Mouse (Mus musculus): ENCODE measurements around the gene Lmo7. TPM values are rescaled to one million over a fixed set of nuclear protein-coding genes. Genes with fewer than 3 reads are reported as not detected.

The Lmo7 gene
- 10 to 100 TPM in 1 of 2 experiments, under 1 TPM in 1; 0.37 to 18.7 TPM for polyA plus RNA-seq (2012; fragmentation: generic; extraction: Trizol)

DNA sequence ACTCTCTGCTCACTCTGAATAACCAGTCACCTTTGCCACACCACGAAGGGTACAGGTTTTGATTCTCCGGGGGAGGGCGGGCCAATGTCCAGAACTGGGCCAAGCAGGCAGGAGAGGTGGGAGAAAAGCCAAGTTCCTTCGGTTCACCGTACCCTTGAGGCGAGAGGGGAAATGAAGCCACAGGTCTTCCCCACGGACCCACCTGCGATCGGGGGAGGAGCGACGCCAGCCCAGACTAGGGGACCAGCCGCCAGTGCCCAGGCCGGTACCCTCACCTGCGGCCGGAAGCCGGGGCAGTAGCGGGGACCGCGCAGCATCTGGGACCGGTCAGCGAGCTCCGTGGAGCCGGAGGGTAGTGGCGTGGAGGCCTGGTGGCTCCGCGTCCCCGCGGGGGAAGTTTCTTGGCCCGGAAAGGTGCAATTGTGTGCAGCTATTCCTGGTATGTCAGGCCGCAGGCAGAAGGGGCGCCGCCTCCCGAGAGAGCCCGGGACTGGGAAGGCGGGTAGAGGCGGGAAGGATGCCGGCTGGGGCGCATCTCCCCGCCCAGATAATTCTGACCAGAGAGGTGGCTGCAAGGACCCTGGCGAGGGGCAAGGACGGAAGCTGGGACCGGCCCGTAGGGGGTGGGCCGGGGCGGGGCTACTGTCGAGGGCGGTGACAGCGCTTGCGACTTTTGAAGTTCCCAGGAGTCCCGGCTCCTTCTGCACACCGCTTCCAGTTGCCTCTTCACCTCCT, at the start of gene Lmo7, which contains the start of gene Gm9922:
TSS of gene Lmo7 (plus strand) at position 721 of the 735 bp plus-strand sequence.
TSS of gene Gm9922 (minus strand) at position 578 of the 735 bp plus-strand sequence.

Other genes with a start within 250 kb of the Lmo7 start
- gene Tbc1d4, start 120.8 kb upstream of the Lmo7 start, polyA plus RNA-seq (2012; fragmentation: generic; extraction: Trizol) = 1 to 10 TPM in 1 of 2 experiments, under 1 TPM in 1; 0.69 to 6.2 TPM
- gene Commd6, start 89.3 kb upstream of the Lmo7 start, polyA plus RNA-seq (2012; fragmentation: generic; extraction: Trizol) = 10 to 100 TPM; 12.6 to 37.5 TPM
- 10 to 100 TPM in 1 of 2 experiments, 1 to 10 TPM in 1; 5.4 to 15.3 TPM for gene Uchl3, start 76.0 kb upstream of the Lmo7 start, polyA plus RNA-seq (2012; fragmentation: generic; extraction: Trizol)
- gene Gm9922, start 143 bp upstream of the Lmo7 start, polyA plus RNA-seq (2012; fragmentation: generic; extraction: Trizol) = 1 to 10 TPM in 1 of 2 experiments, under 1 TPM in 1; 0.53 to 4.0 TPM

All from C3H10T1/2 (cell line).